Mouse (Mus musculus) hindbrain, embryonic 15.5 days (tissue): ENCODE measurements around the gene Itgav. TPM values are rescaled to one million over a fixed set of nuclear protein-coding genes. Genes with fewer than 3 reads are reported as not detected.
A peak's percentile ranks its signal among the peaks of the same experiment; 100 is the strongest.

Source experiments
- ATAC-seq: fragments of 200-750 bp; cut with Nextera tagmentation; 2 replicates; pipeline ENCODE4 v1.8.0; 2017; ENCODE audit warnings: low read depth, moderate number of reproducible peaks, moderate TSS enrichment; ENCODE audit not compliant: low FRiP score
- H3K27ac ChIP-seq: fragments of 300-500 bp; sonication (generic); replicated peaks from 2 replicates; pipeline ENCODE4 v1.5.1; 2015; ENCODE audit warnings: mild to moderate bottlenecking, inconsistent platforms
- H3K27me3 ChIP-seq: fragments of 300-500 bp; sonication (generic); 2 replicates; pipeline ENCODE4 v1.6.1; 2015; ENCODE audit warnings: control low read depth, inconsistent platforms
- H3K36me3 ChIP-seq: fragments of 300-500 bp; sonication (generic); 2 replicates; pipeline ENCODE4 v1.6.1; 2015; ENCODE audit warnings: control low read depth, inconsistent platforms
- H3K4me1 ChIP-seq: fragments of 300-500 bp; sonication (generic); replicated peaks from 2 replicates; pipeline ENCODE4 v1.6.1; 2015; ENCODE audit warnings: control low read depth, inconsistent platforms
- H3K4me2 ChIP-seq: fragments of 300-500 bp; sonication (generic); 2 replicates; pipeline ENCODE4 v1.6.1; 2015; ENCODE audit warnings: moderate library complexity, mild to moderate bottlenecking, inconsistent platforms
- H3K4me3 ChIP-seq: fragments of 300-500 bp; sonication (generic); 2 replicates; pipeline ENCODE4 v1.5.1; 2015; ENCODE audit warnings: mild to moderate bottlenecking, inconsistent platforms
- H3K9ac ChIP-seq: fragments of 300-500 bp; sonication (generic); 2 replicates; pipeline ENCODE4 v1.6.1; 2015; ENCODE audit warnings: inconsistent platforms
- H3K9me3 ChIP-seq: fragments of 300-500 bp; sonication (generic); 2 replicates; pipeline ENCODE4 v1.6.1; 2016; ENCODE audit warnings: control low read depth, inconsistent platforms
- WGBS: fragments of 180-500 bp; shearing (Covaris S2); methylation state at CpG from one replicate; pipeline ENCODE4 v1.1.7; 2015; 5-methylcytosine and 5-hydroxymethylcytosine counted together
- polyA plus RNA-seq: library from polyadenylated mRNA; unstranded; fragments of >200 nt; fragmentation: Nextera tagmentation; extraction: Ambion mirVana; gene quantifications from 2 replicates; pipeline ENCODE4 v1.2.1, GENCODE M21; 2015

Itgav gene
- polyA plus RNA-seq, result 26.5 and 27.5 TPM in 2 replicates

- Histone ChIP-seq H3K27ac (peak within 1 kb of the TSS; percentile 85), H3K4me1 (peaks cover 17% of the 10 kb centered on the region), H3K9ac (peak within 1 kb of the TSS; percentile 65), H3K4me3 (peak within 1 kb of the TSS; percentile 65), H3K36me3 (no peaks in the 10 kb centered on the region), H3K4me2 (peak within 1 kb of the TSS; percentile 86), H3K27me3 (0 out of 2 replicates have a peak, but pooled peaks cover 5% of the 10 kb centered on the region), H3K9me3 (no peaks in the 10 kb centered on the region)
- WGBS, result under 1% methylated on average over 79 of the region's 84 CpGs
- peak; percentile 95 for ATAC-seq
Observed at GRCm38 (mm10) chr2:83723921-83724826, at the start of gene Itgav. Itgav (plus strand) TSS chr2:83724397.

- Histone ChIP-seq H3K27ac (no peak overlapping the region), H3K4me1 (no peaks in the 10 kb centered on the region), H3K27me3 (no peaks in the 10 kb centered on the region), H3K9ac (no peak overlapping the region), H3K4me3 (no peak overlapping the region), H3K36me3 (peaks cover 11% of the 10 kb centered on the region; the same call in 1 of the 2 replicates), H3K4me2 (no peak overlapping the region), H3K9me3 (no peaks in the 10 kb centered on the region)
- ATAC-seq, result 0 out of 2 replicates have a peak, but pooled peaks have one; percentile 42
- 62% methylated on average over 7 of the region's 7 CpGs for WGBS
Observed at GRCm38 (mm10) chr2:83674421-83674820, 49.8 kb upstream of the Itgav start.

GRCm38 (mm10) chr2:83674896-83675295 is 49.3 kb upstream of the Itgav start:
- Histone ChIP-seq H3K4me3 (no peak overlapping the region), H3K4me1 (no peaks in the 10 kb centered on the region), H3K27me3 (no peaks in the 10 kb centered on the region), H3K9ac (no peak overlapping the region), H3K4me2 (no peak overlapping the region), H3K36me3 (peaks cover 11% of the 10 kb centered on the region; the same call in 1 of the 2 replicates), H3K27ac (no peak overlapping the region), H3K9me3 (no peaks in the 10 kb centered on the region)
- 0 out of 2 replicates have a peak, but pooled peaks have one; percentile 19 for ATAC-seq
- 77% methylated on average over 9 of the region's 9 CpGs for WGBS

- no peaks in the 10 kb centered on the region for H3K9me3 ChIP-seq
- no peaks in the 10 kb centered on the region for H3K27me3 ChIP-seq
- H3K4me2 ChIP-seq, result no peak overlapping the region
- no peaks in the 10 kb centered on the region for H3K4me1 ChIP-seq
- no peak overlapping the region for H3K9ac ChIP-seq
- no peak for ATAC-seq
- no peak overlapping the region for H3K27ac ChIP-seq
- WGBS, result 57% methylated on average over 5 of the region's 5 CpGs
- H3K4me3 ChIP-seq, result no peak overlapping the region
- H3K36me3 ChIP-seq, result peaks cover 11% of the 10 kb centered on the region; the same call in 1 of the 2 replicates
Observed at GRCm38 (mm10) chr2:83675681-83676080, 48.5 kb upstream of the Itgav start.

GRCm38 (mm10) chr2:83676226-83676870 is 47.8 kb upstream of the Itgav start:
- no peak for ATAC-seq
- 92% methylated on average over 4 of the region's 4 CpGs for WGBS
- Histone ChIP-seq H3K9ac (no peak overlapping the region), H3K36me3 (peaks cover 11% of the 10 kb centered on the region; the same call in 1 of the 2 replicates), H3K4me2 (no peak overlapping the region), H3K27me3 (no peaks in the 10 kb centered on the region), H3K27ac (no peak overlapping the region), H3K9me3 (no peaks in the 10 kb centered on the region), H3K4me3 (no peak overlapping the region), H3K4me1 (no peaks in the 10 kb centered on the region)

- no peak overlapping the region for H3K27ac ChIP-seq
- 70% methylated on average over 8 of the region's 8 CpGs for WGBS
- no peak overlapping the region for H3K4me2 ChIP-seq
- no peaks in the 10 kb centered on the region for H3K36me3 ChIP-seq
- H3K4me3 ChIP-seq, result no peak overlapping the region
- no peaks in the 10 kb centered on the region for H3K27me3 ChIP-seq
- H3K9me3 ChIP-seq, result no peaks in the 10 kb centered on the region
- H3K4me1 ChIP-seq, result no peaks in the 10 kb centered on the region
- H3K9ac ChIP-seq, result no peak overlapping the region
- ATAC-seq, result no peak
Observed at GRCm38 (mm10) chr2:83681332-83681731, 42.9 kb upstream of the Itgav start.

GRCm38 (mm10) chr2:83681785-83682184 is 42.4 kb upstream of the Itgav start:
- 46% methylated on average over 6 of the region's 6 CpGs for whole genome bisulfite sequencing
- ATAC-seq, result no peak
- Histone ChIP-seq H3K9ac (no peak overlapping the region), H3K4me2 (no peak overlapping the region), H3K4me3 (no peak overlapping the region), H3K4me1 (no peaks in the 10 kb centered on the region), H3K36me3 (no peaks in the 10 kb centered on the region), H3K9me3 (no peaks in the 10 kb centered on the region), H3K27me3 (no peaks in the 10 kb centered on the region), H3K27ac (no peak overlapping the region)

GRCm38 (mm10) chr2:83682282-83682681 is 41.9 kb upstream of the Itgav start:
- H3K9me3 ChIP-seq, result no peaks in the 10 kb centered on the region
- no peaks in the 10 kb centered on the region for H3K4me1 ChIP-seq
- no peak overlapping the region for H3K4me3 ChIP-seq
- H3K9ac ChIP-seq, result no peak overlapping the region
- no peaks in the 10 kb centered on the region for H3K36me3 ChIP-seq
- no peak for ATAC-seq
- no peak overlapping the region for H3K27ac ChIP-seq
- WGBS, result 58% methylated on average over 8 of the region's 8 CpGs
- H3K4me2 ChIP-seq, result no peak overlapping the region
- H3K27me3 ChIP-seq, result no peaks in the 10 kb centered on the region

- Histone ChIP-seq H3K4me1 (no peaks in the 10 kb centered on the region), H3K4me2 (no peak overlapping the region), H3K4me3 (no peak overlapping the region), H3K27ac (no peak overlapping the region), H3K27me3 (no peaks in the 10 kb centered on the region), H3K9me3 (peaks cover 7% of the 10 kb centered on the region; the same call in 1 of the 2 replicates), H3K9ac (no peak overlapping the region), H3K36me3 (no peaks in the 10 kb centered on the region)
- ATAC-seq, result no peak
- 83% methylated on average over 9 of the region's 9 CpGs for WGBS
Observed at GRCm38 (mm10) chr2:83683731-83684519, 40.3 kb upstream of the Itgav start.

GRCm38 (mm10) chr2:83684691-83685090 is 39.5 kb upstream of the Itgav start:
- Histone ChIP-seq H3K36me3 (no peaks in the 10 kb centered on the region), H3K4me1 (no peaks in the 10 kb centered on the region), H3K9ac (no peak overlapping the region), H3K4me2 (no peak overlapping the region), H3K27ac (no peak overlapping the region), H3K4me3 (no peak overlapping the region), H3K27me3 (no peaks in the 10 kb centered on the region), H3K9me3 (peaks cover 7% of the 10 kb centered on the region; the same call in 1 of the 2 replicates)
- no peak for ATAC-seq
- 83% methylated on average over 8 of the region's 8 CpGs for WGBS

- WGBS, result 79% methylated on average over 2 of the region's 2 CpGs
- ATAC-seq, result no peak
- Histone ChIP-seq H3K9ac (no peak overlapping the region), H3K36me3 (no peaks in the 10 kb centered on the region), H3K4me2 (no peak overlapping the region), H3K9me3 (peaks cover 7% of the 10 kb centered on the region; the same call in 1 of the 2 replicates), H3K4me1 (no peaks in the 10 kb centered on the region; the same call in 1 of the 2 replicates), H3K27me3 (no peaks in the 10 kb centered on the region), H3K4me3 (no peak overlapping the region), H3K27ac (no peak overlapping the region)
Observed at GRCm38 (mm10) chr2:83690372-83690771, 33.8 kb upstream of the Itgav start.
